Mouse (Mus musculus): ENCODE results near the gene Rassf3. TPM values are rescaled to one million over a fixed set of nuclear protein-coding genes. Genes with fewer than 3 reads are reported as not detected.

The Rassf3 gene
- polyA plus RNA-seq, 1 experiment from 2014 or later, result 6.0 TPM

GRCm38 (mm10) chr10:121411721-121412455, 64.3 kb downstream of the Rassf3 start:
- Histone ChIP-seq H3K4me1 (ENCODE audit: control insufficient read depth, insufficient read depth, low read length) (no peaks in the 10 kb centered on the region), H3K36me3 (ENCODE audit: control insufficient read depth, insufficient read depth, low read length) (no peaks in the 10 kb centered on the region), H3K9me3 (ENCODE audit: control insufficient read depth, low read length) (no peaks in the 10 kb centered on the region), H3K4me2 (no peak overlapping the region), H3K27ac (ENCODE audit: low read depth, low read length) (no peak overlapping the region), H3K9ac (ENCODE audit: low read length) (no peak overlapping the region), H3K4me3 (ENCODE audit: low read depth, low read length) (no peak overlapping the region), H3K27me3 (ENCODE audit: control insufficient read depth, insufficient read depth, low read length) (no peaks in the 10 kb centered on the region)
- DNase-seq (ENCODE audit: low spot score, missing footprints), result no peak
- WGBS, result 86% methylated on average over 11 of the region's 11 CpGs
- no peak for ATAC-seq (ENCODE audit: low FRiP score)

DNA sequence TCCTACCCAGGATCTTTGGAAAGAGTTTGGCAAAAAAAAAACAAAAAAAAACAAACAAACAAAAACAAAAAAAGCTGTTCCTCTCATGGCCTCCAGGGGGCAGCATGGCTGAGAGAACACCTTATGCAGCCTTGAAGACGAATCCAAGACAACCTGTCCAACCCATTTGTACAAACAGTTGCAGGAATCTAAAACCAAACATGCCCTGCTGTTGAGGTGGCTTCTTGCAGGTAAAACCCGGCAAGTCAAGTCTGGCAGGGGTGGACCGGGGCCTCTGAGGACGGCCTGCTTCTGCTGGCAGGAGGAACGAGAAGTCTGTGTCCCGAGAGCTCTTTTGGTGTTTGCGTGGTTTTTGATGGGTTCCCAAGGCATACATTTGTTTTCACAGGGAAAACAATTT, 66.4 kb downstream of the Rassf3 start:
- ATAC-seq (ENCODE audit: low FRiP score) (no peak), DNase-seq (ENCODE audit: low spot score, missing footprints) (peak; percentile 90)
- no peaks in the 10 kb centered on the region for H3K36me3 ChIP-seq (ENCODE audit: control insufficient read depth, insufficient read depth, low read length)
- no peak overlapping the region for H3K9ac ChIP-seq (ENCODE audit: low read length)
- no peaks in the 10 kb centered on the region for H3K27me3 ChIP-seq (ENCODE audit: control insufficient read depth, insufficient read depth, low read length)
- 79% methylated on average over 7 of the region's 7 CpGs for WGBS
- no peaks in the 10 kb centered on the region for H3K9me3 ChIP-seq (ENCODE audit: control insufficient read depth, low read length)
- H3K27ac ChIP-seq (ENCODE audit: low read depth, low read length), result no peak overlapping the region
- no peaks in the 10 kb centered on the region for H3K4me1 ChIP-seq (ENCODE audit: control insufficient read depth, insufficient read depth, low read length)
- no peak overlapping the region for H3K4me3 ChIP-seq (ENCODE audit: low read depth, low read length)
- no peak overlapping the region for H3K4me2 ChIP-seq

GRCm38 (mm10) chr10:121403946-121404345, 72.2 kb downstream of the Rassf3 start:
- ATAC-seq (ENCODE audit: low FRiP score) (no peak), DNase-seq (ENCODE audit: low spot score, missing footprints) (no peak)
- H3K4me1 ChIP-seq (ENCODE audit: control insufficient read depth, insufficient read depth, low read length), result no peaks in the 10 kb centered on the region
- WGBS, result 60% methylated on average over 6 of the region's 9 CpGs
- H3K9me3 ChIP-seq (ENCODE audit: control insufficient read depth, low read length), result no peaks in the 10 kb centered on the region
- H3K9ac ChIP-seq (ENCODE audit: low read length), result no peak overlapping the region
- H3K4me3 ChIP-seq (ENCODE audit: low read depth, low read length), result no peak overlapping the region
- H3K27ac ChIP-seq (ENCODE audit: low read depth, low read length), result no peak overlapping the region
- no peaks in the 10 kb centered on the region for H3K27me3 ChIP-seq (ENCODE audit: control insufficient read depth, insufficient read depth, low read length)
- no peaks in the 10 kb centered on the region for H3K36me3 ChIP-seq (ENCODE audit: control insufficient read depth, insufficient read depth, low read length)
- H3K4me2 ChIP-seq, result no peak overlapping the region

DNA sequence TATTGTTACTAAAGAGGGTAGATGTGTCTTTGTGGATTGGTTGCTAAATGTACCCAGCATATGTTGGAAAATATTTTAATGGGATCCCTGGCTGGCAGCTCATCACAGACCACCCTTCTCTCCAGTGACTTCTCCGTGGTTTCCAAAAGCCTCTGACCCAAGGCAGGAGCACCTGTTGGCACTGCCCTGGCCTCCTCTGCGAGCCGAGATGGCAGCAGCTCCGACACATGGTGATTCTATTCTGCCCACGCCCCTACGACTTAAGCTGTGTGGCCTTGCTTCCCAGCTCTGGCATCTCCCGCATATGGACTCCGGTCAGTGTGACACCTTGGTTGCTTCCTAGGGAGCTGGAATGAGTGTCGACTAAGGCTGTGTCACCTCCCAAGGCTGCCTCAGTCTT, 73.0 kb downstream of the Rassf3 start:
- ATAC-seq (ENCODE audit: low FRiP score) (no peak), DNase-seq (ENCODE audit: low spot score, missing footprints) (no peak)
- Histone ChIP-seq H3K9me3 (ENCODE audit: control insufficient read depth, low read length) (no peaks in the 10 kb centered on the region), H3K4me1 (ENCODE audit: control insufficient read depth, insufficient read depth, low read length) (no peaks in the 10 kb centered on the region), H3K27ac (ENCODE audit: low read depth, low read length) (no peak overlapping the region), H3K4me2 (no peak overlapping the region), H3K9ac (ENCODE audit: low read length) (no peak overlapping the region), H3K27me3 (ENCODE audit: control insufficient read depth, insufficient read depth, low read length) (no peaks in the 10 kb centered on the region), H3K4me3 (ENCODE audit: low read depth, low read length) (no peak overlapping the region), H3K36me3 (ENCODE audit: control insufficient read depth, insufficient read depth, low read length) (no peaks in the 10 kb centered on the region)
- 73% methylated on average over 9 of the region's 9 CpGs for WGBS

- ATAC-seq (ENCODE audit: low FRiP score) (no peak), DNase-seq (ENCODE audit: low spot score, missing footprints) (peak; percentile 23)
- H3K27me3 ChIP-seq (ENCODE audit: control insufficient read depth, insufficient read depth, low read length), result no peaks in the 10 kb centered on the region
- 88% methylated on average over 7 of the region's 7 CpGs for WGBS
- no peak overlapping the region for H3K27ac ChIP-seq (ENCODE audit: low read depth, low read length)
- H3K36me3 ChIP-seq (ENCODE audit: control insufficient read depth, insufficient read depth, low read length), result 0 out of 2 replicates have a peak, but pooled peaks cover 4% of the 10 kb centered on the region
- no peaks in the 10 kb centered on the region for H3K9me3 ChIP-seq (ENCODE audit: control insufficient read depth, low read length)
- H3K9ac ChIP-seq (ENCODE audit: low read length), result no peak overlapping the region
- no peak overlapping the region for H3K4me3 ChIP-seq (ENCODE audit: low read depth, low read length)
- H3K4me1 ChIP-seq (ENCODE audit: control insufficient read depth, insufficient read depth, low read length), result no peaks in the 10 kb centered on the region
- no peak overlapping the region for H3K4me2 ChIP-seq
Observed at GRCm38 (mm10) chr10:121401005-121401404, 75.1 kb downstream of the Rassf3 start.

DNA sequence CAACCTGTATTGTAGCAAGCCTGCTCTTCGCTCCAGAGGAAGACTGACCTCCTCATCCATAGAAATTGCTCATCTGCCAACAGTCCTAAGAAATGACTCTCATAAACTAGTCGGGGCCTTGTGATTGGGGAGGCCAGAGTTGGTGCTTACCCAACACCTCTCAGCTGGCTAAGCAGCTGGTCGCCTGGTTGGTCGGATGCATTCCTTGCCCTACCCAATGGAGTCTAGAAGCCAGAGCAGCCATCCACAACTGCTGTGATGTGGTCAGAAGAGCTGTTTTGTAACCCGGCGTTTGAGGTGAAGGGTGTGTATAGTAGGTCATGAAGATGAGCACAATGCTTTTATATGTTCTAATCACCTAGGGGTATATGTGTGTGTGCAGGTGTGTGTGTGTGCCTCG, 77.5 kb downstream of the Rassf3 start:
- H3K36me3 ChIP-seq (ENCODE audit: control insufficient read depth, insufficient read depth, low read length), result 0 out of 2 replicates have a peak, but pooled peaks cover 6% of the 10 kb centered on the region
- no peaks in the 10 kb centered on the region for H3K27me3 ChIP-seq (ENCODE audit: control insufficient read depth, insufficient read depth, low read length)
- DNase-seq (ENCODE audit: low spot score, missing footprints) (peak; percentile 28), ATAC-seq (ENCODE audit: low FRiP score) (no peak)
- H3K4me1 ChIP-seq (ENCODE audit: control insufficient read depth, insufficient read depth, low read length), result no peaks in the 10 kb centered on the region
- 90% methylated on average over 7 of the region's 7 CpGs for WGBS
- H3K4me3 ChIP-seq (ENCODE audit: low read depth, low read length), result no peak overlapping the region
- no peak overlapping the region for H3K9ac ChIP-seq (ENCODE audit: low read length)
- H3K9me3 ChIP-seq (ENCODE audit: control insufficient read depth, low read length), result no peaks in the 10 kb centered on the region
- no peak overlapping the region for H3K27ac ChIP-seq (ENCODE audit: low read depth, low read length)
- no peak overlapping the region for H3K4me2 ChIP-seq

- peak; percentile 69 for DNase-seq (ENCODE audit: low spot score, missing footprints)
- Histone ChIP-seq H3K27ac (ENCODE audit: low read depth, low read length) (no peak overlapping the region), H3K4me1 (ENCODE audit: control insufficient read depth, insufficient read depth, low read length) (no peaks in the 10 kb centered on the region), H3K4me2 (no peak overlapping the region), H3K27me3 (ENCODE audit: control insufficient read depth, insufficient read depth, low read length) (no peaks in the 10 kb centered on the region), H3K9ac (ENCODE audit: low read length) (no peak overlapping the region), H3K36me3 (ENCODE audit: control insufficient read depth, insufficient read depth, low read length) (peaks cover 16% of the 10 kb centered on the region), H3K9me3 (ENCODE audit: control insufficient read depth, low read length) (no peaks in the 10 kb centered on the region), H3K4me3 (ENCODE audit: low read depth, low read length) (no peak overlapping the region)
- ATAC-seq (ENCODE audit: low FRiP score), result no peak
- 87% methylated on average over 20 of the region's 20 CpGs for whole genome bisulfite sequencing
Observed at GRCm38 (mm10) chr10:121395542-121396176, 80.5 kb downstream of the Rassf3 start.

- Histone ChIP-seq H3K9ac (ENCODE audit: low read length) (no peak overlapping the region), H3K4me3 (ENCODE audit: low read depth, low read length) (no peak overlapping the region), H3K36me3 (ENCODE audit: control insufficient read depth, insufficient read depth, low read length) (peaks cover 16% of the 10 kb centered on the region), H3K4me1 (ENCODE audit: control insufficient read depth, insufficient read depth, low read length) (no peaks in the 10 kb centered on the region), H3K27me3 (ENCODE audit: control insufficient read depth, insufficient read depth, low read length) (no peaks in the 10 kb centered on the region), H3K27ac (ENCODE audit: low read depth, low read length) (no peak overlapping the region), H3K9me3 (ENCODE audit: control insufficient read depth, low read length) (no peaks in the 10 kb centered on the region), H3K4me2 (no peak overlapping the region)
- ATAC-seq (ENCODE audit: low FRiP score), result no peak
- WGBS, result 94% methylated on average over 18 of the region's 18 CpGs
- no peak for DNase-seq (ENCODE audit: low spot score, missing footprints)
Observed at GRCm38 (mm10) chr10:121394789-121395325, 81.3 kb downstream of the Rassf3 start.

DNA sequence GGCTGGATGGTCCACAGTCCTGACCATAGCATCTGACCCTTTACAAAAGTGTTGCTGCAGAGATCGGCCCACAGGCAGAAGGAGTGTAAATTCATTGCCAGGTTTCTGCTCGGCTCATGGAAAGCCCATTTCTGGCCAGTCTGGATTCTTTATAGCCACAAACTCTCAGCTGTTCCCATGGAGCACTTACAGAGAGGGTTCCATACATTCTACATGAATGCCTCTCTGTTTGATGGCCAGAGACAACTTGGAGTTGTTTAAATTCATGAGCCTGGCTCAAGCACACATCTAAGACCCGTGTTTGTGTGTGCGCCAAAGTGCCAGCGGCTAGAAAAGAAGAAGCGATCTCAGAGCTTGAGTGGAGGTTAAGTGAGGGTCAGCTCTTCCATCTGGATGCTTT, 81.9 kb downstream of the Rassf3 start:
- Histone ChIP-seq H3K4me3 (ENCODE audit: low read depth, low read length) (no peak overlapping the region), H3K4me1 (ENCODE audit: control insufficient read depth, insufficient read depth, low read length) (no peaks in the 10 kb centered on the region), H3K27ac (ENCODE audit: low read depth, low read length) (no peak overlapping the region), H3K9me3 (ENCODE audit: control insufficient read depth, low read length) (no peaks in the 10 kb centered on the region), H3K9ac (ENCODE audit: low read length) (no peak overlapping the region), H3K4me2 (no peak overlapping the region), H3K27me3 (ENCODE audit: control insufficient read depth, insufficient read depth, low read length) (no peaks in the 10 kb centered on the region), H3K36me3 (ENCODE audit: control insufficient read depth, insufficient read depth, low read length) (peaks cover 16% of the 10 kb centered on the region)
- WGBS, result 89% methylated on average over 6 of the region's 6 CpGs
- DNase-seq (ENCODE audit: low spot score, missing footprints) (peak; percentile 61), ATAC-seq (ENCODE audit: low FRiP score) (no peak)

All from midbrain, embryonic 11.5 days (tissue).